Mouse (Mus musculus) E14TG2a.4 (cell line): ENCODE results near the gene Msmo1.

Experiments
- H3K27me3 ChIP-seq: 2 replicates; pipeline ENCODE4 v1.6.1; 2014; ENCODE audit warnings: low read length, control low read depth; ENCODE audit not compliant: insufficient read depth
- H3K36me3 ChIP-seq: 2 replicates; pipeline ENCODE4 v1.6.1; 2014; ENCODE audit warnings: low read length, control low read depth; ENCODE audit not compliant: insufficient read depth
- H3K4me1 ChIP-seq: replicated peaks from 2 replicates; pipeline ENCODE4 v1.6.1; 2014; ENCODE audit warnings: low read depth, low read length, control low read depth
- H3K4me3 ChIP-seq: replicated peaks from 2 replicates; pipeline ENCODE4 v1.5.1; 2014; ENCODE audit warnings: mild to moderate bottlenecking, low read length
- H3K9me3 ChIP-seq: 2 replicates; pipeline ENCODE4 v1.6.1; 2014; ENCODE audit warnings: low read length, control low read depth
- CTCF ChIP-seq: conservative IDR thresholded peaks from 2 replicates; pipeline ENCODE4 v1.5.1; 2014; ENCODE audit warnings: low read length
- NANOG ChIP-seq: IDR thresholded peaks from 2 replicates; pipeline ENCODE4 v1.6.1; 2014; ENCODE audit warnings: borderline replicate concordance, low read length, mixed read lengths
- POU5F1 ChIP-seq: IDR thresholded peaks from 2 replicates; pipeline ENCODE4 v1.6.1; 2014; ENCODE audit warnings: low read length, borderline replicate concordance

The Msmo1 gene

GRCm38 (mm10) chr8:64672920-64673319 is 60.7 kb downstream of the Msmo1 start:
- Histone ChIP-seq H3K36me3 (no peaks in the 10 kb centered on the region), H3K4me1 (no peaks in the 10 kb centered on the region), H3K9me3 (peaks cover 4% of the 10 kb centered on the region; the same call in 1 of the 2 replicates), H3K27me3 (no peaks in the 10 kb centered on the region), H3K4me3 (no peak overlapping the region)
- TF ChIP-seq NANOG (no peak), CTCF (no peak), POU5F1 (no peak)

GRCm38 (mm10) chr8:64671937-64672336 is 61.7 kb downstream of the Msmo1 start:
- Histone ChIP-seq H3K27me3 (no peaks in the 10 kb centered on the region; the same call in 1 of the 2 replicates), H3K4me3 (no peak overlapping the region), H3K9me3 (peaks cover 4% of the 10 kb centered on the region; the same call in 1 of the 2 replicates), H3K4me1 (no peaks in the 10 kb centered on the region), H3K36me3 (no peaks in the 10 kb centered on the region)
- TF ChIP-seq POU5F1 (no peak), NANOG (no peak), CTCF (no peak)
